Mouse (Mus musculus) hematopoietic stem cell, adult 5-6 weeks (primary cell): ENCODE data around the gene Saa3. TPM values are rescaled to one million over a fixed set of nuclear protein-coding genes. Genes with fewer than 3 reads are reported as not detected.
"Not testable (repeated sequence)": the region's sequence is repeated elsewhere in the genome, so short reads cannot be mapped to it uniquely, and the experiment has no call there.

Experiments
- ATAC-seq, 2 experiments: fragments of 125-278 bp in 1 of 2; replicated peaks in 1 of 2; 2 replicates each; pipeline ENCODE4 v1.8.0; 2016 to 2017; ENCODE audit warnings: inconsistent platforms in 2 of 2, mild to moderate bottlenecking in 2 of 2, moderate number of reproducible peaks in 2 of 2, low read depth in 1 of 2, moderate TSS enrichment in 1 of 2; ENCODE audit not compliant: low FRiP score in 2 of 2, poor library complexity in 2 of 2, severe bottlenecking in 2 of 2, insufficient read depth in 1 of 2, low TSS enrichment in 1 of 2
- total RNA-seq: library from RNA; stranded (forward); fragments of 172-1452, 232-1000 nt; gene quantifications from 2 replicates; pipeline ENCODE4 v1.2.3, GENCODE M21; 2017

Saa3 gene
- total RNA-seq = not detected in 2 replicates

- ATAC-seq = no peak
Measured at GRCm38 (mm10) chr7:46715600-46715999, at the start of gene Saa3. Saa3 (minus strand) TSS chr7:46715700.

- ATAC-seq = no peak
Measured at GRCm38 (mm10) chr7:46764672-46765071, 49.2 kb upstream of the Saa3 start.

GRCm38 (mm10) chr7:46762601-46763000 lies 47.1 kb upstream of the Saa3 start:
- ATAC-seq = no peak

- no peak for ATAC-seq
Measured at GRCm38 (mm10) chr7:46761049-46761795, 45.7 kb upstream of the Saa3 start.

- ATAC-seq = no peak
Measured at GRCm38 (mm10) chr7:46751490-46751889, 36.0 kb upstream of the Saa3 start, which contains the start of gene Saa2. Saa2 (plus strand) TSS chr7:46751790.

GRCm38 (mm10) chr7:46748459-46748858 lies 33.0 kb upstream of the Saa3 start:
- ATAC-seq = no peak

GRCm38 (mm10) chr7:46746381-46746780 lies 30.9 kb upstream of the Saa3 start:
- no peak for ATAC-seq

- ATAC-seq = no peak
Measured at GRCm38 (mm10) chr7:46745816-46746215, 30.3 kb upstream of the Saa3 start.

GRCm38 (mm10) chr7:46742880-46743279 lies 27.4 kb upstream of the Saa3 start, which contains the start of gene Saa1:
Saa1 (minus strand) TSS chr7:46742980.
- ATAC-seq = not testable (repeated sequence)

- ATAC-seq = not testable (repeated sequence)
Measured at GRCm38 (mm10) chr7:46740041-46740440, 24.5 kb upstream of the Saa3 start.

- ATAC-seq = no peak
Measured at GRCm38 (mm10) chr7:46738561-46739460, 23.3 kb upstream of the Saa3 start.

- 0 out of 4 replicates have a peak, but pooled peaks of 1 of the 2 experiments have one; percentile 17 for ATAC-seq
Measured at GRCm38 (mm10) chr7:46734983-46735382, 19.5 kb upstream of the Saa3 start.

- ATAC-seq = no peak
Measured at GRCm38 (mm10) chr7:46732458-46732857, 17.0 kb upstream of the Saa3 start, which contains the start of gene Saa4. Saa4 (minus strand) TSS chr7:46732603.

- no peak for ATAC-seq
Measured at GRCm38 (mm10) chr7:46727584-46727983, 12.1 kb upstream of the Saa3 start.

GRCm38 (mm10) chr7:46724396-46724795 lies 8.9 kb upstream of the Saa3 start:
- ATAC-seq = no peak

GRCm38 (mm10) chr7:46723849-46724248 lies 8.3 kb upstream of the Saa3 start:
- ATAC-seq = no peak

GRCm38 (mm10) chr7:46723354-46723753 lies 7.9 kb upstream of the Saa3 start:
- ATAC-seq = no peak

GRCm38 (mm10) chr7:46720460-46720859 lies 5.0 kb upstream of the Saa3 start:
- ATAC-seq = no peak
